Mouse (Mus musculus) liver, adult 2 months (tissue): Measurements from ENCODE around the gene Nkiras1.

ENCODE experiments used
- CTCF ChIP-seq: fragments of 200-500 bp; IDR thresholded peaks from 2 replicates; pipeline ENCODE4 v1.5.1; 2011; ENCODE audit warnings: low read depth, low read length, control low read depth
- POLR2A ChIP-seq: fragments of 200-500 bp; IDR thresholded peaks from 2 replicates; pipeline ENCODE4 v1.6.1; 2011; ENCODE audit warnings: low read length, control low read depth; ENCODE audit not compliant: insufficient read depth; ENCODE audit errors: extremely low read depth

DNA sequence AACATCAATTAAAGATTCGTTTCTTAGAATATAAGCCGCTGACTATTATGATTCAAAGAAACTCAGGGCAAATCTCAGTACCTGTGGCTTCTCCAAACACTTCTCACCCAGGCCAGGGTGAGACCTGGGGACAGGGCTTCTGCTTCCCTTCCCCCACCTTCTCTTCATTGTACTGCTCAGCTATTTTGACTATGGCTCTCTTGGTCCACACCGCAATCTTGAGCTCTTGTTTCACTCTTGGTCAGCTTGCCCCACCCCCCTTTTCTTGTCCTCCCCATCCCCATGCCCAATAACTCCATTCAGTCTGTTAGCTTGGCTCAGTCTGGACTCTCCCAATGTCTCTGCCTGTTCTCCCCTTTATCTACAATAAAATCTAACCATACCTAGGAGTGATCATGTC is 14.5 kb downstream of the Nkiras1 start:
- TF ChIP-seq CTCF, result no peak
- no peak for TF ChIP-seq POLR2A
